Mouse (Mus musculus): ENCODE measurements around the gene Dmd.

DNA sequence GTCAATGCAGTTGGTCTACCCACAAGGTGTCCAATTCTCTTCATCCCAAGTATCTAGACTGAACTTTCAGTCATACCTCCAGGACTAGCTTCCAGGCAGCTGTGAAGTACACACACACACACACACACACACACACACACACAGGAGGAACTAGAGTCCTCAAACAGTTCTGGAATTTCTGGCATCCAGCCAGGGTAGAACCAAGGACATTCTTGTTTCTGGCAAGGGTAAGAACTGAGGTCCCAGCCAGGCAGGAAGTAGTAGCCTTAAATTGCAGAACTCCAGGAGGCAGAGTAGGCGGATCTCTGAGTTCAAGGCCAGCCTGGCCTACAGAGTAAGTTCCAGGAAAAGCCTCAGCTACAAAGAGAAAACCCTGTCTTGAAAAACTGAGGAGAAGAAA is 2128.2 kb downstream of the Dmd start:
- TF ChIP-seq CTCF (IDR thresholded peaks at IDR 0.05) (no peak), POLR2A (IDR thresholded peaks at IDR 0.05; ENCODE audit: insufficient read depth, low read depth, low read length) (no peak), EP300 (IDR thresholded peaks at IDR 0.05; ENCODE audit: insufficient read depth, low read depth, low read length) (no peak)
